Mouse (Mus musculus): ENCODE results near the gene Arl6ip6. TPM values are rescaled to one million over a fixed set of nuclear protein-coding genes. Genes with fewer than 3 reads are reported as not detected.
A peak's percentile ranks its signal among the peaks of the same experiment; 100 is the strongest.

Arl6ip6 gene
- polyA plus RNA-seq, 1 experiment from 2014 or later: 22.2 TPM

DNA sequence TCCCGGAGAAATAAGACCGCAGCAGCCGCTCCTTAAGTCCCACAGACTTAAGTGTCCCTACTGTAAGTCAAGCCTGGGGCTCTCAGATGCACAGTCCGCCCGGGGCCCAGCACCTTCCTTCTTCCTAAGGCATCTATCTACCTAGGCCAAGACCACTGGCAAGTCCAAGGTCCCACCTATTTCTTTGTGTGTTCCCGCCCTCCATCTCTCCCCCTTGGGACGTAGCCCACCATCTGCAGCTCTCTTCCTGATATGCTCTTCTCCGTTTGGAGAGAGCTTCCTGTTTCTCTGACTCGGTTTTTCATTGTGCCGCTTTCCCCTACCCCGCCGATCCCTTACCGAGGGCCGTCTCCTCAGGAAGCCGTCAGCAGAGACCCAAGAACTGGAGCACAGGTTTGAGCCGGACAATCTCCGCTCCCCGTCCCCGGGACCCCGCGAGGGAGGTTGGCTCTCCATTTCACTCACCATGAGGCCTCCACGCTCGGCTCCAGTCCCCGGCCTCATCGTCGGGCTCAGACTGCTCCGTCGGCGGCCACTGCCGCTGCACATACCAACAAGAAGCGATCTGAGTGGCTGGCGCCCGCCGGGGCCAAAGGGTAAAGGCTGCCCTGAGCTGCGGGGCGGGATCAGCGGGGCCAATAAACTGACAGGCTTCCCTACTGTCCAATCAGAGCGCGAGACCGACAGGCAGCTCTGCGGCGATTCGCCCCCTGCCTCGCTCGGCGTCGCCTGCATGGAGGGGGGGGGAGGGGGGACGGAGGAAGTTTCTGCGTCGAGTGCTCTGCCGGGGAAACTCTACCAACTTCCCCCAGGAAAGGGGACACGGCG, 628 bp upstream of the Arl6ip6 start, which contains the start of gene Prpf40a:
Gene Prpf40a, minus strand, starts transcription at position 601 of the 828 bp plus-strand sequence.
- DNase-seq (ENCODE audit: low spot score) (peak; percentile 99), ATAC-seq (ENCODE audit: low FRiP score, low TSS enrichment) (peak; percentile 99)
- Histone ChIP-seq H3K4me3 (ENCODE audit: low read depth, low read length) (peak within 1 kb of the TSS; percentile 88), H3K4me2 (replicated peaks; ENCODE audit: low read depth) (peak within 1 kb of the TSS; percentile 87), H3K4me1 (replicated peaks; ENCODE audit: control insufficient read depth, insufficient read depth) (no peaks in the 10 kb centered on the region), H3K9ac (ENCODE audit: low read length) (peak within 1 kb of the TSS; percentile 91), H3K27me3 (ENCODE audit: control insufficient read depth, insufficient read depth, low read length) (no peaks in the 10 kb centered on the region), H3K27ac (replicated peaks) (peak within 1 kb of the TSS; percentile 98), H3K9me3 (ENCODE audit: control insufficient read depth, low read length) (no peaks in the 10 kb centered on the region), H3K36me3 (ENCODE audit: control insufficient read depth, insufficient read depth, low read length) (no peaks in the 10 kb centered on the region)
- under 1% methylated on average over 46 of the region's 53 CpGs for WGBS
- no peak for TF ChIP-seq EP300 (optimal IDR thresholded peaks at IDR 0.05)
- no peak for TF ChIP-seq CTCF (IDR thresholded peaks at IDR 0.05; ENCODE audit: low read depth)

DNA sequence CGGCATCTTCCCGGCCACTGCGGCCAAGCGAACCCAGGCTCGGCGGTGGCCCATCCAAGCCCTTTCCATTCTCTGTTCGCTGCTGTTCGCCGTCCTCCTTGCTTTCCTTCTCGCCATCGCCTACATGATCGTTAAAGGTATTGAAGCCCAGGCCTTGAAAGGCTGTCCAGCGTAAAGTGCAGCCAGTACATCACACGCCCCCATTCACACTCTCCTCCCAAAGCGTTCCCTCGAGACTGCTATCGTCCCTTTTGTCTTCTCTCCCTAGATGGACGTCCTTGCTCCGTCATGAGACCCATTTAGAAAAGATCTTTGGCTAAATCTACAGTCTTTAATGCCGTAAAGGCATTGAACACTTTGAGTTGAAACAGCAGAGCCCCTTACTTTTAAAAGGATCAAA, 860 bp downstream of the Arl6ip6 start:
- TF ChIP-seq EP300 (optimal IDR thresholded peaks at IDR 0.05): no peak
- no peak for TF ChIP-seq CTCF (IDR thresholded peaks at IDR 0.05; ENCODE audit: low read depth)
- under 1% methylated on average over 20 of the region's 20 CpGs for WGBS
- no peaks in the 10 kb centered on the region for H3K27me3 ChIP-seq (ENCODE audit: control insufficient read depth, insufficient read depth, low read length)
- DNase-seq (ENCODE audit: low spot score) (no peak), ATAC-seq (ENCODE audit: low FRiP score, low TSS enrichment) (no peak)
- no peaks in the 10 kb centered on the region for H3K4me1 ChIP-seq (replicated peaks; ENCODE audit: control insufficient read depth, insufficient read depth)
- H3K9ac ChIP-seq (ENCODE audit: low read length): peak overlapping the region; percentile 82
- H3K4me2 ChIP-seq (replicated peaks; ENCODE audit: low read depth): peak overlapping the region; percentile 87
- H3K9me3 ChIP-seq (ENCODE audit: control insufficient read depth, low read length): no peaks in the 10 kb centered on the region
- H3K27ac ChIP-seq (replicated peaks): peak overlapping the region; percentile 98
- peaks cover 3% of the 10 kb centered on the region; the same call in 1 of the 2 replicates for H3K36me3 ChIP-seq (ENCODE audit: control insufficient read depth, insufficient read depth, low read length)
- H3K4me3 ChIP-seq (ENCODE audit: low read depth, low read length): peak overlapping the region; percentile 88

DNA sequence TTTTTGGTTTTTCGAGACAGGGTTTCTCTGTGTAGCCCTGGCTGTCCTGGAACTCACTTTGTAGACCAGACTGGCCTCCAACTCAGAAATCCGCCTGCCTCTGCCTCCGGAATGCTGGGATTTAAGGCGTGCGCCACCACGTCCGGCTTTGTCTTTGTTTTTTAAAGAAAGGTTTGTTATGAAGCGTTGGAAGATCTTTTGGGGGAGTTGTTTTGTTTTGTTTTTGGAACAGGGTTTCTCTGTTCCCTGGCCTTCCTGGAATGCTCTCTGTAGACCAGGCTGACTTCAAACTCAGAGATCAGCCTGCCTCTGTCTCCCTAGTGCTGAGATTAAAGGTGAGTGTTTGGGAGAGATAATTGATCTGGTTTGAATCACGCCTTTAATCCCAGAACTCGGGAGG, 4.9 kb downstream of the Arl6ip6 start:
- no peak for DNase-seq (ENCODE audit: low spot score)
- Histone ChIP-seq H3K4me2 (replicated peaks; ENCODE audit: low read depth) (no peak overlapping the region), H3K36me3 (ENCODE audit: control insufficient read depth, insufficient read depth, low read length) (peaks cover 3% of the 10 kb centered on the region; the same call in 1 of the 2 replicates), H3K27ac (replicated peaks) (no peak overlapping the region), H3K9ac (ENCODE audit: low read length) (no peak overlapping the region), H3K9me3 (ENCODE audit: control insufficient read depth, low read length) (no peaks in the 10 kb centered on the region), H3K27me3 (ENCODE audit: control insufficient read depth, insufficient read depth, low read length) (no peaks in the 10 kb centered on the region), H3K4me3 (ENCODE audit: low read depth, low read length) (no peak overlapping the region), H3K4me1 (replicated peaks; ENCODE audit: control insufficient read depth, insufficient read depth) (no peaks in the 10 kb centered on the region)
- WGBS: 93% methylated on average over 10 of the region's 10 CpGs
- ATAC-seq (ENCODE audit: low FRiP score, low TSS enrichment): no peak
- TF ChIP-seq CTCF (IDR thresholded peaks at IDR 0.05; ENCODE audit: low read depth) (no peak), EP300 (optimal IDR thresholded peaks at IDR 0.05) (no peak)

DNA sequence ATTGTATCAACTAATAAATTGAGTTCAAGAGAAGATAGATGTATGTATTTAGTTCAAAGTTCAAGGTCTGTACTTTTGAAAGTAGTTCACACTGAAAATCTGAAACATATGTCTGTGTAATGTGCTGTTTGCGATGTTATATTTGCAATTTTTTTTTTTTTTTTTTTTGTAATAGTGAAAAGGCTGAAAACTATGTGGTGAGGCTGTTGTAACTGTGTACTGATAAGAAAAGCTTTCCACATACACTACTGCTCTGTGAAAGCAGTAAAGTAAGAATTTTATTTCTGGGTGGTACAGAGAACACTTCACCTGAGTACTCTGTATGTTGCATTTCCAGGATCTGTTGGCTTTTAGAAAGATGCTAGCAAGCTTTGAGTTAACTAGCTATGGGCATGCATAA, 7.7 kb downstream of the Arl6ip6 start:
- Histone ChIP-seq H3K9ac (ENCODE audit: low read length) (no peak overlapping the region), H3K4me1 (replicated peaks; ENCODE audit: control insufficient read depth, insufficient read depth) (no peaks in the 10 kb centered on the region), H3K27ac (replicated peaks) (no peak overlapping the region), H3K9me3 (ENCODE audit: control insufficient read depth, low read length) (no peaks in the 10 kb centered on the region), H3K4me2 (replicated peaks; ENCODE audit: low read depth) (no peak overlapping the region), H3K36me3 (ENCODE audit: control insufficient read depth, insufficient read depth, low read length) (peaks cover 3% of the 10 kb centered on the region; the same call in 1 of the 2 replicates), H3K4me3 (ENCODE audit: low read depth, low read length) (no peak overlapping the region), H3K27me3 (ENCODE audit: control insufficient read depth, insufficient read depth, low read length) (no peaks in the 10 kb centered on the region)
- DNase-seq (ENCODE audit: low spot score) (no peak), ATAC-seq (ENCODE audit: low FRiP score, low TSS enrichment) (no peak)
- no peak for TF ChIP-seq EP300 (optimal IDR thresholded peaks at IDR 0.05)
- no peak for TF ChIP-seq CTCF (IDR thresholded peaks at IDR 0.05; ENCODE audit: low read depth)
- 94% methylated on average over 1 of the region's 1 CpGs for WGBS

DNA sequence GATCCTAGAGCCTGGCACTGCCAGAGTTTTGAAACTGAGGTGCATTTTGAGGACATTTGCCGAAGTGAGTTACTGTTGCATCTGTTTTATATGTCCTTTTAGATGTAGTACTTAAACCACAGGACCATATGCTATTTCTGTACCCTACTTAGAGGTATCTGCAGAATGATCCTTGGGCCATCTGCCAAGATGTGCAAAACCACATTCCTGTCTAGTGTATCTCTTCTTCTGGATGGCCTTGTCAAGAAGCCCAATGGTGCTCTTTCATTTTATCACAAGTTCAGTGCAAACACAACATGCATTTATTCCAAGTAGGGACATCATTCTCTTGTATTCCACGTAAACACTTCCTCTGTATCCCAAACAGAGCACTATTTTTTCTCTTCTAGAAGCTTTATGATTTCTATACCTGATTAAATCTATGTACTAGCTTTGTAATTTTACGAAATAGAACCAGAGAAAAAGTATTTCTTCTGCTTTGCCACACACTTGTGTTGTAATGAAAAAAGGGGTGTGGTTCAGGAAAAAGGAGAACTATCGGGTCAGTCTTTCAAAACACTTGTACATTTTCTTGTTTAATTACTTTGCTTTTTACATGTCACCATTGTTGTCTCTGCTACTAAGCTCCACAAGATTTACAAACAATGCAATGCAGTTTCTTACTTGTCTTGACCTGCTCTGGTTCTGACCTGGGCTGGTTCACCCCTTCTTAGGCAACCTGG, 8.8 kb downstream of the Arl6ip6 start:
- 80% methylated on average over 4 of the region's 4 CpGs for WGBS
- DNase-seq (ENCODE audit: low spot score): no peak
- Histone ChIP-seq H3K4me2 (replicated peaks; ENCODE audit: low read depth) (no peak overlapping the region), H3K9ac (ENCODE audit: low read length) (no peak overlapping the region), H3K4me3 (ENCODE audit: low read depth, low read length) (no peak overlapping the region), H3K27me3 (ENCODE audit: control insufficient read depth, insufficient read depth, low read length) (no peaks in the 10 kb centered on the region), H3K4me1 (replicated peaks; ENCODE audit: control insufficient read depth, insufficient read depth) (no peaks in the 10 kb centered on the region), H3K9me3 (ENCODE audit: control insufficient read depth, low read length) (no peaks in the 10 kb centered on the region), H3K27ac (replicated peaks) (no peak overlapping the region), H3K36me3 (ENCODE audit: control insufficient read depth, insufficient read depth, low read length) (peaks cover 3% of the 10 kb centered on the region; the same call in 1 of the 2 replicates)
- ATAC-seq (ENCODE audit: low FRiP score, low TSS enrichment): no peak
- TF ChIP-seq CTCF (IDR thresholded peaks at IDR 0.05; ENCODE audit: low read depth) (no peak), EP300 (optimal IDR thresholded peaks at IDR 0.05) (no peak)
